Mouse (Mus musculus): ENCODE measurements at regions not wholly inside any gene's neighbourhood (a gene's known extent, or its start where the extent isn't known, plus 50 kb on each side); places are given as distances from the start of the nearest gene placed in this dataset.

- DNase-seq (ENCODE audit: low read depth, low spot score) = no peak
These were observed 245.2 kb downstream of the Sv2b start for GRCm38 (mm10) chr7:75063816-75064215.

GRCm38 (mm10) chr7:75050231-75050630 lies 258.8 kb downstream of the Sv2b start:
- DNase-seq (ENCODE audit: low read depth, low spot score) = no peak

- DNase-seq (ENCODE audit: low read depth, low spot score) = no peak
These were observed 259.3 kb downstream of the Sv2b start for GRCm38 (mm10) chr7:75049751-75050150.

- DNase-seq (ENCODE audit: low read depth, low spot score) = no peak
These were observed 260.2 kb downstream of the Sv2b start for GRCm38 (mm10) chr7:75048822-75049221.

GRCm38 (mm10) chr7:75047827-75048226 lies 261.2 kb downstream of the Sv2b start:
- DNase-seq (ENCODE audit: low read depth, low spot score) = no peak

GRCm38 (mm10) chr7:75040871-75041270 lies 268.2 kb downstream of the Sv2b start:
- no peak for DNase-seq (ENCODE audit: low read depth, low spot score)

GRCm38 (mm10) chr7:75026191-75026590 lies 282.9 kb downstream of the Sv2b start:
- no peak for DNase-seq (ENCODE audit: low read depth, low spot score)

- no peak for DNase-seq (ENCODE audit: low read depth, low spot score)
These were observed 287.1 kb downstream of the Sv2b start for GRCm38 (mm10) chr7:75021966-75022365.

GRCm38 (mm10) chr7:75018640-75019039 lies 290.4 kb downstream of the Sv2b start:
- DNase-seq (ENCODE audit: low read depth, low spot score) = no peak

- DNase-seq (ENCODE audit: low read depth, low spot score) = peak; percentile 16
These were observed 300.6 kb downstream of the Sv2b start for GRCm38 (mm10) chr7:75008481-75008880.

GRCm38 (mm10) chr7:74990198-74990597 lies 318.9 kb downstream of the Sv2b start:
- DNase-seq (ENCODE audit: low read depth, low spot score) = no peak

GRCm38 (mm10) chr7:74979479-74979878 lies 329.6 kb downstream of the Sv2b start:
- DNase-seq (ENCODE audit: low read depth, low spot score) = peak; percentile 14

- no peak for DNase-seq (ENCODE audit: low read depth, low spot score)
These were observed 333.1 kb downstream of the Sv2b start for GRCm38 (mm10) chr7:74975986-74976385.

- DNase-seq (ENCODE audit: low read depth, low spot score) = no peak
These were observed 334.6 kb downstream of the Sv2b start for GRCm38 (mm10) chr7:74974448-74974847.

GRCm38 (mm10) chr7:74944421-74945098 lies 364.5 kb downstream of the Sv2b start:
- DNase-seq (ENCODE audit: low read depth, low spot score) = no peak

- DNase-seq (ENCODE audit: low read depth, low spot score) = no peak
These were observed 366.1 kb downstream of the Sv2b start for GRCm38 (mm10) chr7:74942917-74943316.

- no peak for DNase-seq (ENCODE audit: low read depth, low spot score)
These were observed 366.9 kb downstream of the Sv2b start for GRCm38 (mm10) chr7:74942146-74942545.

- no peak for DNase-seq (ENCODE audit: low read depth, low spot score)
These were observed 374.7 kb upstream of the Slco3a1 start for GRCm38 (mm10) chr7:74929142-74929829.

GRCm38 (mm10) chr7:74928226-74928927 lies 373.8 kb upstream of the Slco3a1 start:
- no peak for DNase-seq (ENCODE audit: low read depth, low spot score)

GRCm38 (mm10) chr7:74926729-74927128 lies 372.1 kb upstream of the Slco3a1 start:
- no peak for DNase-seq (ENCODE audit: low read depth, low spot score)

- DNase-seq (ENCODE audit: low read depth, low spot score) = no peak
These were observed 369.6 kb upstream of the Slco3a1 start for GRCm38 (mm10) chr7:74924156-74924555.

GRCm38 (mm10) chr7:74908311-74908962 lies 353.9 kb upstream of the Slco3a1 start:
- no peak for DNase-seq (ENCODE audit: low read depth, low spot score)

All from skeletal muscle tissue, adult 2 months (tissue).